Mouse (Mus musculus): ENCODE measurements around the gene Ptpn13. TPM values are rescaled to one million over a fixed set of nuclear protein-coding genes. Genes with fewer than 3 reads are reported as not detected.

Ptpn13 gene
- polyA plus RNA-seq, 1 experiment = 6.6 TPM

GRCm38 (mm10) chr5:103422609-103423008 lies 2.4 kb upstream of the Ptpn13 start:
- H3K4me1 ChIP-seq (ENCODE audit: control insufficient read depth, insufficient read depth, low read length) = peaks cover 5% of the 10 kb centered on the region

GRCm38 (mm10) chr5:103423305-103423926 lies 1.6 kb upstream of the Ptpn13 start:
- Histone ChIP-seq H3K4me1 (ENCODE audit: control insufficient read depth, insufficient read depth, low read length) (peaks cover 5% of the 10 kb centered on the region), H3K27me3 (ENCODE audit: control insufficient read depth, insufficient read depth, low read length) (no peaks in the 10 kb centered on the region), H3K36me3 (ENCODE audit: control insufficient read depth, insufficient read depth, low read length) (no peaks in the 10 kb centered on the region), H3K4me3 (ENCODE audit: control insufficient read depth, low read depth, low read length) (no peak overlapping the region), H3K27ac (ENCODE audit: control insufficient read depth, insufficient read depth, low read depth, low read length) (no peak overlapping the region)
- TF ChIP-seq POLR2A (IDR thresholded peaks at IDR 0.05; ENCODE audit: control insufficient read depth, low read depth, low read length) (no peak), CTCF (IDR thresholded peaks at IDR 0.05; ENCODE audit: control insufficient read depth, insufficient read depth, insufficient replicate concordance, low read depth, low read length) (no peak)

More at GRCm38 (mm10) chr5:103422609-103423008, 2.4 kb upstream of the Ptpn13 start:
- H3K4me3 ChIP-seq (ENCODE audit: control insufficient read depth, low read depth, low read length) = no peak overlapping the region
- TF ChIP-seq POLR2A (IDR thresholded peaks at IDR 0.05; ENCODE audit: control insufficient read depth, low read depth, low read length) (no peak), CTCF (IDR thresholded peaks at IDR 0.05; ENCODE audit: control insufficient read depth, insufficient read depth, insufficient replicate concordance, low read depth, low read length) (no peak)
- H3K27ac ChIP-seq (ENCODE audit: control insufficient read depth, insufficient read depth, low read depth, low read length) = no peak overlapping the region
- no peaks in the 10 kb centered on the region for H3K27me3 ChIP-seq (ENCODE audit: control insufficient read depth, insufficient read depth, low read length)
- no peaks in the 10 kb centered on the region for H3K36me3 ChIP-seq (ENCODE audit: control insufficient read depth, insufficient read depth, low read length)

- Histone ChIP-seq H3K4me1 (ENCODE audit: control insufficient read depth, insufficient read depth, low read length) (peaks cover 5% of the 10 kb centered on the region), H3K4me3 (ENCODE audit: control insufficient read depth, low read depth, low read length) (no peak overlapping the region)
Measured at GRCm38 (mm10) chr5:103423927-103424315, 1.1 kb upstream of the Ptpn13 start.

GRCm38 (mm10) chr5:103425363-103426031 lies 505 bp downstream of the Ptpn13 start:
- peak overlapping the region; percentile 39; the same call in 1 of the 2 replicates for H3K27ac ChIP-seq (ENCODE audit: control insufficient read depth, insufficient read depth, low read depth, low read length)
- no peaks in the 10 kb centered on the region for H3K36me3 ChIP-seq (ENCODE audit: control insufficient read depth, insufficient read depth, low read length)
- no peaks in the 10 kb centered on the region for H3K27me3 ChIP-seq (ENCODE audit: control insufficient read depth, insufficient read depth, low read length)
- TF ChIP-seq POLR2A (IDR thresholded peaks at IDR 0.05; ENCODE audit: control insufficient read depth, low read depth, low read length) = no peak
- TF ChIP-seq CTCF (IDR thresholded peaks at IDR 0.05; ENCODE audit: control insufficient read depth, insufficient read depth, insufficient replicate concordance, low read depth, low read length) = no peak
- H3K4me3 ChIP-seq (ENCODE audit: control insufficient read depth, low read depth, low read length) = peak overlapping the region; percentile 85
- peaks cover 5% of the 10 kb centered on the region for H3K4me1 ChIP-seq (ENCODE audit: control insufficient read depth, insufficient read depth, low read length)

More at GRCm38 (mm10) chr5:103423927-103424315, 1.1 kb upstream of the Ptpn13 start:
- no peak for TF ChIP-seq POLR2A (IDR thresholded peaks at IDR 0.05; ENCODE audit: control insufficient read depth, low read depth, low read length)
- no peak for TF ChIP-seq CTCF (IDR thresholded peaks at IDR 0.05; ENCODE audit: control insufficient read depth, insufficient read depth, insufficient replicate concordance, low read depth, low read length)
- Histone ChIP-seq H3K27ac (ENCODE audit: control insufficient read depth, insufficient read depth, low read depth, low read length) (no peak overlapping the region), H3K27me3 (ENCODE audit: control insufficient read depth, insufficient read depth, low read length) (no peaks in the 10 kb centered on the region), H3K36me3 (ENCODE audit: control insufficient read depth, insufficient read depth, low read length) (no peaks in the 10 kb centered on the region)

- H3K4me3 ChIP-seq (ENCODE audit: control insufficient read depth, low read depth, low read length) = no peak overlapping the region; the same call in 1 of the 2 replicates
- H3K36me3 ChIP-seq (ENCODE audit: control insufficient read depth, insufficient read depth, low read length) = no peaks in the 10 kb centered on the region
- H3K4me1 ChIP-seq (ENCODE audit: control insufficient read depth, insufficient read depth, low read length) = peaks cover 5% of the 10 kb centered on the region
- H3K27ac ChIP-seq (ENCODE audit: control insufficient read depth, insufficient read depth, low read depth, low read length) = no peak overlapping the region
- no peaks in the 10 kb centered on the region for H3K27me3 ChIP-seq (ENCODE audit: control insufficient read depth, insufficient read depth, low read length)
- TF ChIP-seq POLR2A (IDR thresholded peaks at IDR 0.05; ENCODE audit: control insufficient read depth, low read depth, low read length) (no peak), CTCF (IDR thresholded peaks at IDR 0.05; ENCODE audit: control insufficient read depth, insufficient read depth, insufficient replicate concordance, low read depth, low read length) (no peak)
Measured at GRCm38 (mm10) chr5:103426250-103426649, 1.3 kb downstream of the Ptpn13 start.

GRCm38 (mm10) chr5:103430986-103431385 lies 6.0 kb downstream of the Ptpn13 start:
- Histone ChIP-seq H3K27ac (ENCODE audit: control insufficient read depth, insufficient read depth, low read depth, low read length) (no peak overlapping the region), H3K27me3 (ENCODE audit: control insufficient read depth, insufficient read depth, low read length) (no peaks in the 10 kb centered on the region), H3K36me3 (ENCODE audit: control insufficient read depth, insufficient read depth, low read length) (no peaks in the 10 kb centered on the region), H3K4me1 (ENCODE audit: control insufficient read depth, insufficient read depth, low read length) (peaks cover 3% of the 10 kb centered on the region), H3K4me3 (ENCODE audit: control insufficient read depth, low read depth, low read length) (no peak overlapping the region)
- TF ChIP-seq POLR2A (IDR thresholded peaks at IDR 0.05; ENCODE audit: control insufficient read depth, low read depth, low read length) = no peak

- Histone ChIP-seq H3K36me3 (ENCODE audit: control insufficient read depth, insufficient read depth, low read length) (no peaks in the 10 kb centered on the region), H3K4me1 (ENCODE audit: control insufficient read depth, insufficient read depth, low read length) (peaks cover 8% of the 10 kb centered on the region), H3K27ac (ENCODE audit: control insufficient read depth, insufficient read depth, low read depth, low read length) (no peak overlapping the region), H3K4me3 (ENCODE audit: control insufficient read depth, low read depth, low read length) (no peak overlapping the region), H3K27me3 (ENCODE audit: control insufficient read depth, insufficient read depth, low read length) (no peaks in the 10 kb centered on the region)
- TF ChIP-seq POLR2A (IDR thresholded peaks at IDR 0.05; ENCODE audit: control insufficient read depth, low read depth, low read length) = no peak
- no peak for TF ChIP-seq CTCF (IDR thresholded peaks at IDR 0.05; ENCODE audit: control insufficient read depth, insufficient read depth, insufficient replicate concordance, low read depth, low read length)
Measured at GRCm38 (mm10) chr5:103431479-103431878, 6.5 kb downstream of the Ptpn13 start.
